Mouse (Mus musculus): ENCODE results near the gene Usp47. TPM values are rescaled to one million over a fixed set of nuclear protein-coding genes. Genes with fewer than 3 reads are reported as not detected.

Gene Usp47
- polyA plus RNA-seq, 1 experiment from 2014 or later, result 115 TPM

- no peak for ATAC-seq (ENCODE audit: low FRiP score)
- Histone ChIP-seq H3K4me3 (replicated peaks) (no peak overlapping the region), H3K9me3 (no peaks in the 10 kb centered on the region), H3K36me3 (replicated peaks) (no peaks in the 10 kb centered on the region), H3K27me3 (no peaks in the 10 kb centered on the region), H3K4me1 (no peaks in the 10 kb centered on the region), H3K9ac (no peak overlapping the region), H3K4me2 (no peak overlapping the region), H3K27ac (no peak overlapping the region)
- WGBS, result 85% methylated on average over 4 of the region's 4 CpGs
Measured at GRCm38 (mm10) chr7:112127954-112128353, 104.7 kb downstream of the Usp47 start.

- Histone ChIP-seq H3K27ac (no peak overlapping the region), H3K9me3 (no peaks in the 10 kb centered on the region), H3K9ac (no peak overlapping the region), H3K4me2 (no peak overlapping the region), H3K4me3 (replicated peaks) (no peak overlapping the region), H3K36me3 (replicated peaks) (no peaks in the 10 kb centered on the region), H3K27me3 (no peaks in the 10 kb centered on the region), H3K4me1 (no peaks in the 10 kb centered on the region)
- ATAC-seq (ENCODE audit: low FRiP score), result no peak
- 75% methylated on average over 4 of the region's 4 CpGs for whole genome bisulfite sequencing
Measured at GRCm38 (mm10) chr7:112128810-112129209, 105.5 kb downstream of the Usp47 start.

GRCm38 (mm10) chr7:112129851-112130250, 106.5 kb downstream of the Usp47 start:
- no peak overlapping the region for H3K4me2 ChIP-seq
- 83% methylated on average over 6 of the region's 6 CpGs for WGBS

GRCm38 (mm10) chr7:112130660-112131059, 107.4 kb downstream of the Usp47 start:
- Histone ChIP-seq H3K27ac (no peak overlapping the region), H3K4me1 (no peaks in the 10 kb centered on the region), H3K4me3 (replicated peaks) (no peak overlapping the region), H3K36me3 (replicated peaks) (no peaks in the 10 kb centered on the region), H3K9me3 (no peaks in the 10 kb centered on the region), H3K27me3 (no peaks in the 10 kb centered on the region), H3K9ac (no peak overlapping the region), H3K4me2 (no peak overlapping the region)
- WGBS, result 92% methylated on average over 3 of the region's 3 CpGs
- no peak for ATAC-seq (ENCODE audit: low FRiP score)

More at GRCm38 (mm10) chr7:112129851-112130250, 106.5 kb downstream of the Usp47 start:
- Histone ChIP-seq H3K4me1 (no peaks in the 10 kb centered on the region), H3K9ac (no peak overlapping the region), H3K27ac (no peak overlapping the region), H3K9me3 (no peaks in the 10 kb centered on the region), H3K36me3 (replicated peaks) (no peaks in the 10 kb centered on the region), H3K27me3 (no peaks in the 10 kb centered on the region), H3K4me3 (replicated peaks) (no peak overlapping the region)
- ATAC-seq (ENCODE audit: low FRiP score), result no peak

GRCm38 (mm10) chr7:112132005-112132404, 108.7 kb downstream of the Usp47 start:
- Histone ChIP-seq H3K4me2 (no peak overlapping the region), H3K4me3 (replicated peaks) (no peak overlapping the region), H3K27ac (0 out of 2 replicates have a peak overlapping the region, but pooled peaks have one; percentile 46), H3K36me3 (replicated peaks) (no peaks in the 10 kb centered on the region), H3K4me1 (no peaks in the 10 kb centered on the region), H3K9ac (no peak overlapping the region), H3K27me3 (no peaks in the 10 kb centered on the region), H3K9me3 (no peaks in the 10 kb centered on the region)
- no peak for ATAC-seq (ENCODE audit: low FRiP score)
- WGBS, result 31% methylated on average over 6 of the region's 6 CpGs

- H3K27me3 ChIP-seq, result no peaks in the 10 kb centered on the region
- H3K4me1 ChIP-seq, result no peaks in the 10 kb centered on the region
- no peak overlapping the region for H3K4me3 ChIP-seq (replicated peaks)
- WGBS, result 85% methylated on average over 5 of the region's 5 CpGs
- no peak overlapping the region for H3K9ac ChIP-seq
- no peaks in the 10 kb centered on the region for H3K9me3 ChIP-seq
- no peak for ATAC-seq (ENCODE audit: low FRiP score)
- H3K4me2 ChIP-seq, result no peak overlapping the region
- no peak overlapping the region for H3K27ac ChIP-seq
- H3K36me3 ChIP-seq (replicated peaks), result no peaks in the 10 kb centered on the region
Measured at GRCm38 (mm10) chr7:112133277-112133676, 110.0 kb downstream of the Usp47 start.

- WGBS, result 95% methylated on average over 4 of the region's 4 CpGs
- no peak overlapping the region for H3K9ac ChIP-seq
Measured at GRCm38 (mm10) chr7:112135161-112135560, 111.9 kb downstream of the Usp47 start.

GRCm38 (mm10) chr7:112136537-112136936, 113.2 kb downstream of the Usp47 start:
- no peak overlapping the region for H3K27ac ChIP-seq
- H3K9ac ChIP-seq, result no peak overlapping the region
- no peak overlapping the region for H3K4me2 ChIP-seq
- ATAC-seq (ENCODE audit: low FRiP score), result no peak
- H3K9me3 ChIP-seq, result no peaks in the 10 kb centered on the region
- no peak overlapping the region for H3K4me3 ChIP-seq (replicated peaks)
- no peaks in the 10 kb centered on the region for H3K36me3 ChIP-seq (replicated peaks)
- H3K4me1 ChIP-seq, result no peaks in the 10 kb centered on the region
- 76% methylated on average over 5 of the region's 5 CpGs for WGBS
- no peaks in the 10 kb centered on the region for H3K27me3 ChIP-seq

More at GRCm38 (mm10) chr7:112135161-112135560, 111.9 kb downstream of the Usp47 start:
- no peaks in the 10 kb centered on the region for H3K27me3 ChIP-seq
- no peak overlapping the region for H3K27ac ChIP-seq
- no peak for ATAC-seq (ENCODE audit: low FRiP score)
- no peaks in the 10 kb centered on the region for H3K9me3 ChIP-seq
- no peak overlapping the region for H3K4me3 ChIP-seq (replicated peaks)
- H3K4me1 ChIP-seq, result no peaks in the 10 kb centered on the region
- H3K4me2 ChIP-seq, result no peak overlapping the region
- H3K36me3 ChIP-seq (replicated peaks), result no peaks in the 10 kb centered on the region

GRCm38 (mm10) chr7:112138168-112138508, 114.8 kb downstream of the Usp47 start:
- H3K4me2 ChIP-seq, result no peak overlapping the region
- H3K4me1 ChIP-seq, result peaks cover 7% of the 10 kb centered on the region
- no peak for ATAC-seq (ENCODE audit: low FRiP score)
- H3K36me3 ChIP-seq (replicated peaks), result no peaks in the 10 kb centered on the region
- no peak overlapping the region for H3K27ac ChIP-seq
- H3K4me3 ChIP-seq (replicated peaks), result no peak overlapping the region
- H3K27me3 ChIP-seq, result no peaks in the 10 kb centered on the region
- whole genome bisulfite sequencing, result 85% methylated on average over 7 of the region's 7 CpGs
- no peaks in the 10 kb centered on the region for H3K9me3 ChIP-seq
- no peak overlapping the region for H3K9ac ChIP-seq

GRCm38 (mm10) chr7:112138509-112139405, 115.5 kb downstream of the Usp47 start:
- no peak overlapping the region for H3K4me3 ChIP-seq (replicated peaks)
- 78% methylated on average over 11 of the region's 11 CpGs for WGBS

GRCm38 (mm10) chr7:112140725-112141124, 117.4 kb downstream of the Usp47 start:
- Histone ChIP-seq H3K9me3 (no peaks in the 10 kb centered on the region), H3K4me1 (peaks cover 24% of the 10 kb centered on the region), H3K4me2 (no peak overlapping the region), H3K27me3 (no peaks in the 10 kb centered on the region), H3K4me3 (replicated peaks) (no peak overlapping the region), H3K36me3 (replicated peaks) (no peaks in the 10 kb centered on the region), H3K27ac (no peak overlapping the region), H3K9ac (no peak overlapping the region)
- 80% methylated on average over 2 of the region's 2 CpGs for WGBS
- no peak for ATAC-seq (ENCODE audit: low FRiP score)

More at GRCm38 (mm10) chr7:112138509-112139405, 115.5 kb downstream of the Usp47 start:
- no peak overlapping the region for H3K4me2 ChIP-seq
- peaks cover 13% of the 10 kb centered on the region for H3K4me1 ChIP-seq
- no peak overlapping the region for H3K27ac ChIP-seq
- no peak overlapping the region for H3K9ac ChIP-seq
- H3K27me3 ChIP-seq, result no peaks in the 10 kb centered on the region
- no peaks in the 10 kb centered on the region for H3K36me3 ChIP-seq (replicated peaks)
- H3K9me3 ChIP-seq, result no peaks in the 10 kb centered on the region
- no peak for ATAC-seq (ENCODE audit: low FRiP score)

GRCm38 (mm10) chr7:112142616-112143015, 119.3 kb downstream of the Usp47 start:
- H3K36me3 ChIP-seq (replicated peaks), result no peaks in the 10 kb centered on the region
- no peak overlapping the region for H3K4me3 ChIP-seq (replicated peaks)
- H3K9me3 ChIP-seq, result no peaks in the 10 kb centered on the region
- H3K9ac ChIP-seq, result no peak overlapping the region
- no peak overlapping the region for H3K4me2 ChIP-seq
- peak overlapping the region; percentile 63 for H3K27ac ChIP-seq
- WGBS, result 59% methylated on average over 3 of the region's 3 CpGs
- H3K27me3 ChIP-seq, result no peaks in the 10 kb centered on the region
- no peak for ATAC-seq (ENCODE audit: low FRiP score)
- H3K4me1 ChIP-seq, result peaks cover 24% of the 10 kb centered on the region

- WGBS, result 39% methylated on average over 7 of the region's 7 CpGs
- H3K4me3 ChIP-seq (replicated peaks), result no peak overlapping the region
- peak; percentile 69 for ATAC-seq (ENCODE audit: low FRiP score)
- H3K27me3 ChIP-seq, result no peaks in the 10 kb centered on the region
- H3K9me3 ChIP-seq, result no peaks in the 10 kb centered on the region
- H3K4me1 ChIP-seq, result peaks cover 24% of the 10 kb centered on the region
- H3K36me3 ChIP-seq (replicated peaks), result no peaks in the 10 kb centered on the region
- no peak overlapping the region for H3K9ac ChIP-seq
- peak overlapping the region; percentile 63 for H3K27ac ChIP-seq
- no peak overlapping the region for H3K4me2 ChIP-seq
Measured at GRCm38 (mm10) chr7:112143090-112143500, 119.8 kb downstream of the Usp47 start.

Measured in forebrain, embryonic 12.5 days (tissue).